Mouse (Mus musculus): ENCODE measurements around the gene Tcte3.

GRCm38 (mm10) chr17:15075033-15075432 is 33.7 kb upstream of the Tcte3 start:
- TF ChIP-seq GATA1 (IDR thresholded peaks at IDR 0.05; ENCODE audit: borderline replicate concordance, low read length) (no peak), FLI1 (IDR thresholded peaks at IDR 0.05; ENCODE audit: low read length) (no peak)
